Mouse (Mus musculus) cerebellum, adult 2 months (tissue): ENCODE measurements around the gene Chchd3. TPM values are rescaled to one million over a fixed set of nuclear protein-coding genes. Genes with fewer than 3 reads are reported as not detected.

Experiments used
- DNase-seq, 2 experiments: peaks; one replicate each; pipeline ENCODE4 v3.0.0; 2021
- H3K27ac ChIP-seq: fragments of 200-500 bp; 2 replicates; pipeline ENCODE4 v1.5.1; 2012; ENCODE audit warnings: low read length, control low read depth, inconsistent platforms; ENCODE audit not compliant: insufficient read depth
- H3K27me3 ChIP-seq: fragments of 200-500 bp; 2 replicates; pipeline ENCODE4 v1.6.1; 2012; ENCODE audit warnings: inconsistent platforms, mild to moderate bottlenecking, low read length, moderate library complexity; ENCODE audit not compliant: control insufficient read depth, insufficient read depth
- H3K4me1 ChIP-seq: fragments of 200-500 bp; 2 replicates; pipeline ENCODE4 v1.6.1; 2011; ENCODE audit warnings: low read length; ENCODE audit not compliant: control insufficient read depth, insufficient read depth
- H3K4me3 ChIP-seq: fragments of 200-500 bp; replicated peaks from 2 replicates; pipeline ENCODE3; 2011; ENCODE audit warnings: mild to moderate bottlenecking, low read depth, low read length, control low read depth; ENCODE audit not compliant: insufficient read depth
- CTCF ChIP-seq: fragments of 200-500 bp; IDR thresholded peaks from 2 replicates; pipeline ENCODE4 v1.5.1; 2011; ENCODE audit warnings: low read depth, mild to moderate bottlenecking, control low read depth, low read length, moderate library complexity, borderline replicate concordance; ENCODE audit not compliant: insufficient read depth
- POLR2A ChIP-seq: fragments of 200-500 bp; IDR thresholded peaks from 2 replicates; pipeline ENCODE4 v1.6.1; 2011; ENCODE audit warnings: low read length, control low read depth, borderline replicate concordance; ENCODE audit not compliant: insufficient read depth
- WGBS: fragments of 180-500 bp; shearing (Covaris S2); methylation state at CpG from one replicate; pipeline ENCODE4 v1.1.7; 2018; 5-methylcytosine and 5-hydroxymethylcytosine counted together
- polyA plus RNA-seq: library from polyadenylated mRNA; depleted of rRNA; stranded (reverse); fragments of >200 nt; gene quantifications from 2 replicates; pipeline ENCODE4 v1.2.3, GENCODE M21; 2012

Chchd3 gene
- polyA plus RNA-seq, 1 experiment: 157 TPM

- no peak overlapping the region for H3K4me3 ChIP-seq
- H3K27ac ChIP-seq: no peak overlapping the region
- H3K4me1 ChIP-seq: no peaks in the 10 kb centered on the region
- no peaks in the 10 kb centered on the region for H3K27me3 ChIP-seq
- no peak for DNase-seq
- WGBS: 80% methylated on average over 3 of the region's 3 CpGs
- TF ChIP-seq CTCF (no peak), POLR2A (no peak)
Measured at GRCm38 (mm10) chr6:32962048-32962447, 98.0 kb downstream of the Chchd3 start.

GRCm38 (mm10) chr6:32961477-32961876, 98.6 kb downstream of the Chchd3 start:
- Histone ChIP-seq H3K27me3 (no peaks in the 10 kb centered on the region), H3K4me3 (no peak overlapping the region), H3K27ac (no peak overlapping the region), H3K4me1 (no peaks in the 10 kb centered on the region)
- no peak for TF ChIP-seq POLR2A
- no peak for TF ChIP-seq CTCF
- no peak for DNase-seq
- 78% methylated on average over 3 of the region's 3 CpGs for WGBS

DNA sequence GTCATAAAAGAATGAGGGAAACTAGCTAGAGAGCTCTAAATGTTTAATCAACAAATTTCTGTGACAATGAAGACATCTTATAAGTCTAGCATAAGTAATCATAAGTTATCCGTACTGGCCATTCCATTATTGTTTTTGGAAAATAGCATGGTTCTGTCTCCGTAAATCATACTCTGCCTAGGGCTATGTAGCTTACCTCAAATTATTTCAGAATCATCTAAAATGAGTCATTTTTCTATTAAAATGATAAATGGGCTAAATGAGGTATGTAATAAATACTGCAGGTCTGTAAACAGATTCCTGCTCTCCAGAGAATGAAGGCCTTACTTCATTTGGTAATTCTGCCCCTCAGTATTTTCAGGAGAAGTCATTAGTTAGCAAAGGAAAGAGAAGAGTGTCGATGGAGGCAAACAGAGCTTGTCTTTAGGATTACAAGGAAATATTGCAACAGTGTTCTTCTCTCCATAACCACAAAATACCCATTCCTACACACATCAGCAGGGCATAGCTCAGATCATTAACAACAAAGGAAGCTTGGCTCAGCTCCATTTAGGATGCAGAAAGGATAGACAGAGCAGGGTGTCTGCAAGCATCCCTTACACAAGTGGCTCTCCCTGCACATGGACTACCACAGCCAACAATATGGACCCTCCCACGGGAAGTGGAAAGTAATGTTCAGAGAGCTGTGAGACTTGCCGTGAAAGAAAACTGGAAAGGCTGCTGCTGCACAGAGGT, 100.1 kb downstream of the Chchd3 start:
- Histone ChIP-seq H3K4me1 (no peaks in the 10 kb centered on the region), H3K4me3 (no peak overlapping the region), H3K27me3 (no peaks in the 10 kb centered on the region), H3K27ac (no peak overlapping the region)
- TF ChIP-seq CTCF (no peak), POLR2A (no peak)
- DNase-seq: no peak
- WGBS: 79% methylated on average over 5 of the region's 5 CpGs

DNA sequence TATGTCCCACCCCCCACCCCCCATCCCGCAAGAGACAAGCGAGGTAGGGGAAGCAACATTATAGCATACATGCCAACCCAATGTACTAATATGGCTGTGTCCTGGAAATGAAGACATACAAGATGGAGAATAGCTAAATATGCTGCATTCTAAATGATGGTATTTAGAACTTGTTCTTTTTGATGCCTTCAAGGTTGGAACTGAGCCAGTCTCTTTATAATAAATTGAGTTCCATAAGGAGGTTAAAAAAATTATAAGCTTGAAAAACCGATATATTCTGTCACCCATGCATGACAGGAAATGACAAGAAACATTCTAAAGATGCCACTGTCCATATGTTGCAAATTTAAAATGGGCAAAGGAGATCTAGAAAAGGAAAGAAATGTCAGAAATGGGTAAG, 104.6 kb downstream of the Chchd3 start:
- TF ChIP-seq POLR2A (no peak), CTCF (no peak)
- no peaks in the 10 kb centered on the region for H3K27me3 ChIP-seq
- 37% methylated on average over 3 of the region's 3 CpGs for WGBS
- no peak overlapping the region for H3K27ac ChIP-seq
- H3K4me3 ChIP-seq: no peak overlapping the region
- H3K4me1 ChIP-seq: no peaks in the 10 kb centered on the region
- DNase-seq: no peak

GRCm38 (mm10) chr6:32950973-32951372, 109.1 kb downstream of the Chchd3 start:
- Histone ChIP-seq H3K4me1 (no peaks in the 10 kb centered on the region), H3K27ac (no peak overlapping the region), H3K4me3 (no peak overlapping the region), H3K27me3 (no peaks in the 10 kb centered on the region)
- no peak for TF ChIP-seq CTCF
- no peak for TF ChIP-seq POLR2A
- 94% methylated on average over 4 of the region's 4 CpGs for WGBS
- DNase-seq: no peak

GRCm38 (mm10) chr6:32949702-32950101, 110.4 kb downstream of the Chchd3 start:
- no peak overlapping the region for H3K27ac ChIP-seq
- TF ChIP-seq POLR2A: no peak
- TF ChIP-seq CTCF: no peak
- WGBS: 93% methylated on average over 3 of the region's 3 CpGs
- H3K4me1 ChIP-seq: peaks cover 2% of the 10 kb centered on the region; the same call in 1 of the 2 replicates
- no peak for DNase-seq
- no peaks in the 10 kb centered on the region for H3K27me3 ChIP-seq
- no peak overlapping the region for H3K4me3 ChIP-seq

DNA sequence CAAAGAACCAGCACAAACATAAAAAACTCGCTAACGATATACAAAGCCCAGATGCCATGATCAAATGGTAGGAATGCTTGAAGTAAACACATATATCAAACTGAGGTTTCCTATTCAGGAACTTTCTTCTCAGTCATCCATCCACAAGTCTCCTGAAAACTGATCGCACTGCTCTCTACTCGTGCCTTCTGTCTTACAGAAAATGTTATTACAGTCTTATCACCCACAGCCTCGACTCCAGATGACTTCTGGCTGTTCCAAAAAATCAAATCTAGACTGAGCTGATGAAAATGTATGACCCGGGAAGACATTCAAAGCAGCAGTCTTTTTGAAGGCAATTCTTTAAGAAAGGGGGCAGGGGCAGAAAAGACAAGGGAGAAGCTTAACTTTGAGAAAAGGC, 112.8 kb downstream of the Chchd3 start:
- Histone ChIP-seq H3K27me3 (no peaks in the 10 kb centered on the region), H3K27ac (no peak overlapping the region), H3K4me3 (no peak overlapping the region), H3K4me1 (peaks cover 2% of the 10 kb centered on the region; the same call in 1 of the 2 replicates)
- no peak for DNase-seq
- 82% methylated on average over 6 of the region's 6 CpGs for WGBS
- no peak for TF ChIP-seq CTCF
- TF ChIP-seq POLR2A: no peak

GRCm38 (mm10) chr6:32944956-32945355, 115.1 kb downstream of the Chchd3 start:
- Histone ChIP-seq H3K4me3 (no peak overlapping the region), H3K27ac (no peak overlapping the region), H3K27me3 (no peaks in the 10 kb centered on the region), H3K4me1 (peaks cover 2% of the 10 kb centered on the region; the same call in 1 of the 2 replicates)
- TF ChIP-seq POLR2A (no peak), CTCF (no peak)
- 96% methylated on average over 1 of the region's 1 CpGs for WGBS
- DNase-seq: no peak
